Mouse (Mus musculus) ovary, adult 18-20 months (tissue): ENCODE measurements around the gene Gm20388.
A peak's percentile ranks its signal among the peaks of the same experiment; 100 is the strongest.

Source experiments
- DNase-seq: peaks from one replicate; pipeline ENCODE4 v3.0.0; 2022; ENCODE audit warnings: low spot score, mixed read lengths

Gm20388 gene

DNA sequence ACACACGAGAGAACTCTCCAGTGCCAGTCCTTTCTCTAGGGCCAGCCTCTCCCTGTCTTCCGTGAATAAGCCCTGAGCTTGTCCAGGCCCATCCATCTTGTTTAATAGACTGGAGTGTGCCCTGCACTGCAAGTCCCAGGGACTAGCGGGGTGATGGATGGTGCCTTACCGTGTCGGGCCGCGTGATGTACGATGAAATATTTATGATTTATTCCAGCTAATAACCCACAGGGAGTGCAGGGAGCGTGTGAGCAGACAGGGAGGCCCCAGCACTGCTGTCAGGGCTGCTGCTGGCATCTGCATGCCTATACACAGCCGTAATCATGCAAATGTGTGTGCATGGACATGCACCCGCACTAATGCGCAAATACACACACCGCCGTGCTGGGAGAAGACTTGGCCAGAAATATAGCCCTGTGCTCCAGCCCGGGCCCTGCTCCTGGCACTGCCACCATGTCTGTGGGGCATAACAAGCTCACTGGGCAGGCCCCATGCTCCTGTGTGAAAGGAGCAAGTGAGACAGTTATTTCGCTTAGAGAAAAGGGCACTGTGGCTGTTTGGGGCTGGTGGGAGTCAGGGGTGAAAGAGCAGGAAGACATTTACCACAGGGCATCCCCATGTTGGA lies 2901.3 kb downstream of the Gm20388 start:
- DNase-seq = no peak

DNA sequence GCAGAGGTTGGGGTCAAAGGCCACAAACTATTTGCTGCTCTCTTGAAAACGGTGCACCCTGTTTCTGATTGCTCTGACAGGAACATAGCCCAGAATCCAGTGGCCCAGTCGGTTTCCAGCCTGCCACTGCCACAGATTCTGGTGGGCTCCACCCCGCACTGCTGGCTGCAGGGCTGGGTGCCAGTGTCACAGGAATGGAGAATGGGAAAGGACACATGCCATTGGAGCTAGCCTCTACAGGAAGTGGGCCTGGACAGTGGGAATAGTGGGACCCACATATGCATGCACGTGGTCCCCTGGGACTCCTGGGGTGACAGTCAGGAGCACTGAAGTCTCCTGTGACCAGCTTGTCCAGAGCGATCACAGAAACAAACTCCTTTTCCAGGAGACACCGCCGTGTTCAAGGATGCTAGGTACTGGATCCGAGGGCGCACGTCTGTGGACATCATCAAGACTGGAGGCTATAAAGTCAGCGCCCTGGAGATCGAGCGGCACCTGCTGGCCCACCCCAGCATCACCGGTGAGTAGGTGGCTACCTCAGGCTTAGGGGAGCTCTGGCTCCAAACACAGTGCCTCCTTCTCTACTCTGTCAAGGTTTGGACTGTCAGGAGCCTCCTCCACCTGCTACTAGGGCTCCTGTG lies 2902.1 kb downstream of the Gm20388 start:
- DNase-seq = no peak

DNA sequence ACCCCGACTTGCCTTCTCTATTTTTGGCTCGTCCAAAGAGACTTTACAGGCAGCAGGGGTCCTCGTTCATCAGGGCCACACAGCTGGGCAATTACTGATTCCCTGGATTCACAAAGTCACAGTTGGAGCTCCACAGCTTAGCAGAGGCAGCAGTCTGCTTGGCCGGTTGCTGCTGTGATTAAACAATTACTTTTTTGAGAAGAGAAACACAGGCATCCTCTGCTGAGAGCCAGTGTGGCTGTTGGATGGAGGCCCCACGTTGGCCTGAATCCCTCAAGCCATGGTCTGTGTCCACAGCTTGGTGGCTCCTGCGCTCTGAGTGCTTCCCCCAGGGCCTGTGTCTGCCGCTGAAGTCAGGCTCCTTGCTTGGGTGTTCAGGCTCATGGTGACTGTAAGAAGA lies 2904.0 kb downstream of the Gm20388 start:
- no peak for DNase-seq

- no peak for DNase-seq
Measured at GRCm38 (mm10) chr8:122816965-122817364, 2906.3 kb downstream of the Gm20388 start.

GRCm38 (mm10) chr8:122817724-122818496 lies 2907.3 kb downstream of the Gm20388 start:
- no peak for DNase-seq

DNA sequence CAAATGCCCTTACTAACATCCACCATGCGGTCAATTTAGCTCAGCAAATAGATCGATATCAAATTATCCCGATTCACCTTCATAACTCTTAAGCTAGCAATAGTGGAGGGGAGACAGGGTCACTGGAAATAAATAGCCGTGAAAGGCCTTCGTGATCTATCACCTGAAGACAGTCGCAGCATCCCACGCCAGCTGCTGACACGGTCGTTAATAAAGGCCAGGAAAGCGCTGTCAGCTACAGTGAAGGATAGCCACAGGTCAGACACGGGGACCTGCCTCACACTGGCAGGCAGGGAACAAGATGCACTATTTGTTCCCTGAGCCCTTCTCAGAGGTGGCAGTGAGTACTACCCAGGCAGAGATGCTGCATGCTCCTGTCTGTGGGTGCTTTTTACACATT lies 2909.1 kb downstream of the Gm20388 start:
- no peak for DNase-seq

DNA sequence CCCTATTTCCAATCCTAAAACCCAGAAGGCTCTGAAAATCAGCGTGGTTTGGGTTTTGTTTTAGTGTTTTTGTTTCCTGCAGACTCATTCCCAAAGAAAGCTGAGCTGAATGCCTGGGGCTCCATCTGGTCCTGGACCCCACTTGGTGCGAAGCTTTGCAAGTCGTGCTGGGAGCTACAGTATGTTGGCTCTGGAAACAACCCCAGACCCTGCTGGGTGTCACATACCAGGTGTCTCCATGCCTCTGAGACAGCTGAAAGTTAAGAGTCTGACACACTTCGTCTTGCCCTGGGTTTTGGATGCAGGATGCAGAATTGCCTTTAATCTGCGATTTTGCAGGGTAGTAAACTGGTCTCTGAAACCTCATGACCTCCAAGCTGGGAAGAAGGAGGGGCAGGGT lies 2913.9 kb downstream of the Gm20388 start:
- DNase-seq = no peak

- DNase-seq = no peak
Measured at GRCm38 (mm10) chr8:122824986-122825385, 2914.3 kb downstream of the Gm20388 start.

GRCm38 (mm10) chr8:122825408-122825807 lies 2914.8 kb downstream of the Gm20388 start:
- DNase-seq = no peak

DNA sequence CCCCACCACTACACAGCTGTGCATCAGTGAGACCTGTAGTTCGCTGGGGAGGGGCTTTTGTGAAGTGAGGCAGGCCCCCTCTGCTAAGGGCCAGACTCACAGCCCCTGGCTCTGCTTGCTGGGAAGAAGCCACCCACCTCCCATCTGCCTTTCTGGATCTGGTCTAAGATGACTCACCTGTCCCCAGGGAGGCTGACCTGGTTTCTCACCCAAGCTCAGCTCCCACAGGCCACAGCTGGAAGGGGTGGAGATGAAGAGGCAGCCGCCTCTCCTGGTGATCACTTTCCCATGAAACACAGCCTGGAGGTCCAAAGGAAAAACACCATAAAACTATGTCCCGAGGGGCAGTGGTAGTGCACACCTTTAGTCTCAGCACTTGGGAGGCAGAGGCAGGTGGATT lies 2918.8 kb downstream of the Gm20388 start:
- no peak for DNase-seq

GRCm38 (mm10) chr8:122830349-122831061 lies 2919.9 kb downstream of the Gm20388 start:
- peak; percentile 61 for DNase-seq

DNA sequence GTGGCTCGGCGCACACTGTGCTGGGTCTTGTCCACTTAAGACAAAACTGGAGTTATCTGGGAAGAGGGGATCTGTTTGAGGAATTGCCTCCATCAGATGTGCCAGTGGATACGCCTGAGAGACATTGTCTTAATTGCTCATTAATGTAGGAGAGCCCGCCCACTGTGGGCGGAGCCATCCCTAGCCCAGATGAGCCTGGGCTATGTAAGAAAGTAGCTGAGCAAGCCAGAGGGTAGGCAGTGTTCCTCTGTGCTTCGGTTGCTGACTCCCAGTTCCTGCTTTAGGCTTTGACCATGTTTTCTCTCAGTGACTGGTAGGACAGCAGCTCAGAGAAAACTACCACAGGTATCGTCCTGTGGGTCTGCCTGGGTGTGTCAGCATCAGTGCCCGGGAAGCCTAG lies 2923.8 kb downstream of the Gm20388 start:
- no peak for DNase-seq

DNA sequence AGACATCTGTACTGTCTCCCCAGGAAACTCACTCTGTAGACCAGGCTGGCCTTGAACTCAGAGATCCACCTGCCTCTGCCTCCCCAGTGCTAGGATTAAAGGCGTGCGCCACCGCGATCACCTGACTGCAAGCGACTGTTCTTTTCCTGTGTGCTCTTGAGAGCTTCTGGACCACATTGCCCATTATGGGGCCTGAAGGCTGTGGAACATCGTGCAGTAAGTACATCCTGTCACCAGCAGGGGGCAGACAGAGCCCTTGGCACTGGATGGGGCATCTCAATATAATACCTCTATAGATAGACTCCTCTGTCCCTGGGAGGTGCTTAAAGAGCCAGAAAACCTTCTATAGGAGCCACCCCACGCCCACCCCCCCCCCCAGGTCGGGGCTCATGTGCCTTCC lies 2924.3 kb downstream of the Gm20388 start:
- peak; percentile 45 for DNase-seq

GRCm38 (mm10) chr8:122836199-122836598 lies 2925.6 kb downstream of the Gm20388 start:
- no peak for DNase-seq

GRCm38 (mm10) chr8:122836696-122837095 lies 2926.1 kb downstream of the Gm20388 start:
- DNase-seq = no peak

DNA sequence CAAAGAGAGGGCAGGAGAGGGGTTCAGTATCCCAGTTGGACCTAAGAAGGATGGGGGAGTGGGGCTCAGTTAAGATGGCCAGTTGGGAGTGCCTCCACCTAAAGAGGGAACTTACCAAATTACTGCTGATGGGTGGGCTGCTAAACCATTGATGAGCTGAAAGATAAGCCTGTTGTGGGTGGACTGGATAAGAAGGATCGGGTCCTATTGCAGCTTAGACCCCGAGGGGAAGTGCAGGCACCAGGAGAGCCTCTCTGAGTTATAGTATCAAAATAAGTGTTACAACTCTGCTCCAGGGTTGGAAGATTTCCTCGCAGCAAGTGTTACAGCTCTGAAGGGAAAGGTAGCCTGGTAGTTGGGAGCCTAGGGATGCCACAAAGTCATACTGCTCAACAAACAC lies 2933.5 kb downstream of the Gm20388 start:
- DNase-seq = no peak

DNA sequence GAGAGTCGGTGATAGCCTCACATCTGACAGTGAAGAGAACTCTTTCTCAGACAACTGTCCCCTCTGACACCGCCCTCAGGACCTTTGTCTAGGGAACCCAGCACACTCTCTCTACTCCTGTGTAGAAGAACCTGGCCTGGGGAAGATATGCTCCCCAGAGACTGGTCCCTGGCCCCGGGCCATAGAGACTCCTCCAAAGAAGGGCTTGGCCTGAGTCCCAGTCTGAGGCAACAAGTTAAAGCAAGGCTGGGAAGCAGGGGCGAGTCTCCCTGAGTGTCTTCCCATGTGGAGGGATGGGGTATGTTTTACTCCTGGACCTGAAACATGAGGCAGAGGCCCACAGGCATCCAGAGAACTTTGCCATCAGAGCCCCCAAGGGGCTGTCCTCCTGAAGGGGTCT lies 2935.0 kb downstream of the Gm20388 start:
- peak; percentile 33 for DNase-seq

GRCm38 (mm10) chr8:122847829-122848561 lies 2937.4 kb downstream of the Gm20388 start, which contains the start of gene Cdh15:
Gene Cdh15, plus strand, starts transcription at chr8:122847966.
- DNase-seq = no peak

GRCm38 (mm10) chr8:122849152-122849910 lies 2938.7 kb downstream of the Gm20388 start:
- DNase-seq = no peak

DNA sequence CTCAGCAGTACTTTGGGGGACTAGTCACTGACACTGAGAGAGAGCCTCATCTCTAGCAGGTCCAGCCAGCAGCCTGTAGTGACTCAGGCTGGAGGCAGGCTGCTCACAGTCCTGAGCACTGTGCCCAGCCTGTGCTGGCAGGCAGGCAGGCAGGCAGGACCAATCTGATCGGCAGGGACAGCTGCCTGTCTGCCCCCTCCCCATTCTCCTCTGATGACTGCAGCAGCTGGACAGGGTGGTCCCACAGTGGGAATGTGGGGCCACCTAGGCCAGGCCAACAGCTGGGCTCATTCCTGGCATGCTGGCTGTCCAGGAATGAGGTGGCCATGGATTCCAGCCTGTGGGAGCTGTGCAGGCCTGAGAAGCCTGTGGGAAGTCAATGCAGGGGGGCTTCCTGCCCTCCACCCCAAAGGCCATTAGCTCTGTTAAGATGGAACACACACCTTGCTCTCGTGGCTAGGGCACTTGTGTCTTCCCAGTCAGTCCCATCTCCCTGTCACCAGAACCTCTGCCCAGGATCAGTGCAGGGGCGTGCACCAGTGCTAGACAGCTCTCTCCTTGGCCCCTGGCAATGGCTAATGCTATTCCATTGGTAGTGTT lies 2940.1 kb downstream of the Gm20388 start:
- no peak for DNase-seq
